Mouse (Mus musculus) 3T3-L1 (cell line): ENCODE measurements around the gene Anapc10.
"Not testable (repeated sequence)": the region's sequence is repeated elsewhere in the genome, so short reads cannot be mapped to it uniquely, and the experiment has no call there.

Experiments
- DNase-seq: peaks from one replicate; pipeline ENCODE4 v3.0.0-alpha.2; 2015; ENCODE audit warnings: low read depth, low spot score

The Anapc10 gene

GRCm38 (mm10) chr8:79711064-79711961 lies at the start of gene Anapc10, which contains the start of gene Abce1:
Gene Anapc10 (plus strand): TSS chr8:79711820.
Gene Abce1 (minus strand): TSS chr8:79711740.
- DNase-seq: peak; percentile 99

- DNase-seq: no peak
Observed at GRCm38 (mm10) chr8:79676461-79676860, 35.2 kb upstream of the Anapc10 start.

GRCm38 (mm10) chr8:79679005-79679404 lies 32.6 kb upstream of the Anapc10 start:
- DNase-seq: peak; percentile 93

- DNase-seq: not testable (repeated sequence)
Observed at GRCm38 (mm10) chr8:79680083-79680482, 31.5 kb upstream of the Anapc10 start.

GRCm38 (mm10) chr8:79680555-79680954 lies 31.1 kb upstream of the Anapc10 start:
- no peak for DNase-seq

GRCm38 (mm10) chr8:79680965-79681364 lies 30.7 kb upstream of the Anapc10 start:
- no peak for DNase-seq

GRCm38 (mm10) chr8:79685927-79686326 lies 25.7 kb upstream of the Anapc10 start:
- not testable (repeated sequence) for DNase-seq

GRCm38 (mm10) chr8:79692531-79692930 lies 19.1 kb upstream of the Anapc10 start:
- no peak for DNase-seq

GRCm38 (mm10) chr8:79706687-79707086 lies 4.9 kb upstream of the Anapc10 start:
- no peak for DNase-seq

GRCm38 (mm10) chr8:79712676-79713075 lies 1.1 kb downstream of the Anapc10 start:
- no peak for DNase-seq

- no peak for DNase-seq
Observed at GRCm38 (mm10) chr8:79721537-79721936, 9.9 kb downstream of the Anapc10 start.

GRCm38 (mm10) chr8:79723308-79723707 lies 11.7 kb downstream of the Anapc10 start:
- DNase-seq: no peak

GRCm38 (mm10) chr8:79724589-79724988 lies 13.0 kb downstream of the Anapc10 start:
- no peak for DNase-seq

- peak; percentile 61 for DNase-seq
Observed at GRCm38 (mm10) chr8:79727900-79728299, 16.3 kb downstream of the Anapc10 start.

GRCm38 (mm10) chr8:79734304-79734703 lies 22.7 kb downstream of the Anapc10 start:
- peak; percentile 77 for DNase-seq

- no peak for DNase-seq
Observed at GRCm38 (mm10) chr8:79748171-79748570, 36.6 kb downstream of the Anapc10 start.

- DNase-seq: no peak
Observed at GRCm38 (mm10) chr8:79748591-79748990, 37.0 kb downstream of the Anapc10 start.

- DNase-seq: no peak
Observed at GRCm38 (mm10) chr8:79750305-79750704, 38.7 kb downstream of the Anapc10 start.

GRCm38 (mm10) chr8:79794873-79795272 lies 83.3 kb downstream of the Anapc10 start:
- DNase-seq: not testable (repeated sequence)

- DNase-seq: no peak
Observed at GRCm38 (mm10) chr8:79796690-79797089, 85.1 kb downstream of the Anapc10 start.

GRCm38 (mm10) chr8:79804499-79804898 lies 92.9 kb downstream of the Anapc10 start:
- no peak for DNase-seq

GRCm38 (mm10) chr8:79806971-79807370 lies 95.4 kb downstream of the Anapc10 start:
- DNase-seq: no peak

GRCm38 (mm10) chr8:79826534-79826933 lies 114.9 kb downstream of the Anapc10 start:
- no peak for DNase-seq
